Mouse (Mus musculus): Measurements from ENCODE around the gene Slc2a13. TPM values are rescaled to one million over a fixed set of nuclear protein-coding genes. Genes with fewer than 3 reads are reported as not detected.

Gene Slc2a13
- total RNA-seq, 1 experiment from 2014 or later, result 3.9 TPM

- DNase-seq, result no peak
Observed at GRCm38 (mm10) chr15:91268532-91268931, 304.5 kb downstream of the Slc2a13 start.

- no peak for DNase-seq
Observed at GRCm38 (mm10) chr15:91263926-91264325, 309.1 kb downstream of the Slc2a13 start.

GRCm38 (mm10) chr15:91260578-91260977 is 312.5 kb downstream of the Slc2a13 start:
- no peak for DNase-seq

GRCm38 (mm10) chr15:91257140-91257539 is 315.9 kb downstream of the Slc2a13 start:
- no peak for DNase-seq

GRCm38 (mm10) chr15:91255308-91255707 is 317.8 kb downstream of the Slc2a13 start:
- no peak for DNase-seq

- DNase-seq, result no peak
Observed at GRCm38 (mm10) chr15:91252956-91253355, 320.1 kb downstream of the Slc2a13 start.

GRCm38 (mm10) chr15:91251544-91252408 is 321.3 kb downstream of the Slc2a13 start:
- no peak for DNase-seq

GRCm38 (mm10) chr15:91250815-91251214 is 322.2 kb downstream of the Slc2a13 start:
- peak; percentile 12 for DNase-seq

GRCm38 (mm10) chr15:91240683-91241335 is 332.3 kb downstream of the Slc2a13 start:
- no peak for DNase-seq

- no peak for DNase-seq
Observed at GRCm38 (mm10) chr15:91237294-91237693, 335.8 kb downstream of the Slc2a13 start.

Other genes with a start within 250 kb of the Slc2a13 start
- 143 and 167 TPM in 2 replicates for gene Lrrk2, start 99.9 kb upstream of the Slc2a13 start, total RNA-seq (2021)